In genomic region chr6:30081339-30081738, GRCm38 (mm10) we compare ENCODE assay signal across 7 mouse cellular contexts. TPM values are rescaled to one million over a fixed set of nuclear protein-coding genes. Genes with fewer than 3 reads are reported as not detected.
DNase-seq lines count a peak whose midpoint lies in the region; ATAC-seq lines count a peak whose summit lies in the region.

No protein-coding gene starts in this region.

- WGBS in hindbrain, embryonic 14.5 days = 87% methylated on average over 3 of the region's 3 CpGs
- WGBS in hindbrain, embryonic 13.5 days = 86% methylated on average over 3 of the region's 3 CpGs

- no peak overlapping the region for H3K9ac ChIP-seq in hindbrain, embryonic 14.5 days
- no peak overlapping the region for H3K9ac ChIP-seq in hindbrain, embryonic 13.5 days

- no peak for ATAC-seq in hindbrain, embryonic 14.5 days (ENCODE audit: low FRiP score)
- ATAC-seq in hindbrain, embryonic 13.5 days (ENCODE audit: low FRiP score) = no peak

- no peak overlapping the region for H3K4me3 ChIP-seq in hindbrain, embryonic 14.5 days (replicated peaks; ENCODE audit: low read length)
- H3K4me3 ChIP-seq in hindbrain, embryonic 13.5 days = no peak overlapping the region

- intact Hi-C loops in heart, postnatal 36 days (cut with DNase I) = loop anchor here (1.0 to 10.0 kb wide), 5 partner anchors 104 to 367 kb away; no protein-coding TSS in a partner anchor

- H3K9me3 ChIP-seq in hindbrain, embryonic 14.5 days (ENCODE audit: control insufficient read depth, low read length) = no peaks in the 10 kb centered on the region
- H3K9me3 ChIP-seq in hindbrain, embryonic 13.5 days = no peaks in the 10 kb centered on the region

- DNase-seq in hindbrain, embryonic 14.5 days (ENCODE audit: low spot score) = peak; percentile 66
- peak; percentile 76 for DNase-seq in 416B (ENCODE audit: low read depth)
- peak; percentile 5 for DNase-seq in T-cell, adult 2 months (ENCODE audit: low spot score)
- peak; percentile 16 to 18 for DNase-seq in heart, postnatal 36 days
- DNase-seq in retina, adult 2 months (ENCODE audit: low read depth, low spot score) = peak; percentile 36
- no peak for DNase-seq in ovary, postnatal 10 days (ENCODE audit: low spot score)

- H3K27ac ChIP-seq in hindbrain, embryonic 14.5 days = no peak overlapping the region
- no peak overlapping the region for H3K27ac ChIP-seq in hindbrain, embryonic 13.5 days

- peaks cover 12% of the 10 kb centered on the region for H3K4me1 ChIP-seq in hindbrain, embryonic 14.5 days (replicated peaks; ENCODE audit: control insufficient read depth, insufficient read depth, low read length)
- H3K4me1 ChIP-seq in hindbrain, embryonic 13.5 days (replicated peaks) = peaks cover 25% of the 10 kb centered on the region

- H3K27me3 ChIP-seq in hindbrain, embryonic 14.5 days (ENCODE audit: control insufficient read depth, insufficient read depth, low read length) = no peaks in the 10 kb centered on the region
- H3K27me3 ChIP-seq in hindbrain, embryonic 13.5 days = no peaks in the 10 kb centered on the region

- no peak overlapping the region for H3K4me2 ChIP-seq in hindbrain, embryonic 14.5 days (replicated peaks)
- H3K4me2 ChIP-seq in hindbrain, embryonic 13.5 days = no peak overlapping the region

- no peaks in the 10 kb centered on the region for H3K36me3 ChIP-seq in hindbrain, embryonic 14.5 days (replicated peaks; ENCODE audit: control insufficient read depth, insufficient read depth)
- H3K36me3 ChIP-seq in hindbrain, embryonic 13.5 days = no peaks in the 10 kb centered on the region

RNA-seq across cellular contexts. Expression of gene Nrf1, which starts 33.6 kb away (rescaled TPM):
- polyA plus RNA-seq in hindbrain, embryonic 14.5 days (2014; fragmentation: Nextera tagmentation; extraction: Ambion mirVana) = 33.2 and 34.4 TPM in 2 replicates
- 41.0 and 43.5 TPM in 2 replicates for polyA plus RNA-seq in hindbrain, embryonic 13.5 days (2015; fragmentation: Nextera tagmentation; extraction: Ambion mirVana)
- total RNA-seq in heart, postnatal 36 days (2021) = 10 to 100 TPM; 11.8 to 13.9 TPM
